Mouse (Mus musculus) CH12.LX (cell line): ENCODE measurements around the gene Trim29.

Experiments
- CHD1 ChIP-seq: IDR thresholded peaks from 2 replicates; pipeline ENCODE4 v1.6.1; 2012; ENCODE audit warnings: low read depth, low read length, improper control_type of control experiment, inconsistent platforms
- CTCF ChIP-seq, 2 experiments: IDR thresholded peaks in 1 of 2; conservative IDR thresholded peaks in 1 of 2; 2 replicates each; pipeline ENCODE4 v1.5.1; 2011 to 2012; ENCODE audit warnings: low read depth in 2 of 2, low read length in 2 of 2, improper control_type of control experiment in 1 of 2, inconsistent platforms in 1 of 2, mild to moderate bottlenecking in 1 of 2, moderate library complexity in 1 of 2
- EP300 ChIP-seq: IDR thresholded peaks from 2 replicates; pipeline ENCODE4 v1.6.1; 2011; ENCODE audit warnings: low read length, improper control_type of control experiment
- MAFK ChIP-seq: IDR thresholded peaks from 2 replicates; pipeline ENCODE4 v1.6.1; 2011; ENCODE audit warnings: low read length, improper control_type of control experiment; ENCODE audit not compliant: insufficient replicate concordance
- NELFE ChIP-seq: IDR thresholded peaks from 2 replicates; pipeline ENCODE4 v1.6.1; 2011; ENCODE audit warnings: low read depth, low read length, improper control_type of control experiment
- POLR2A ChIP-seq: IDR thresholded peaks from 2 replicates; pipeline ENCODE4 v1.6.1; 2011; ENCODE audit warnings: low read depth, mild to moderate bottlenecking, improper control_type of control experiment, low read length
- ZC3H11A ChIP-seq: IDR thresholded peaks from 2 replicates; pipeline ENCODE4 v1.6.1; 2012; ENCODE audit warnings: low read depth, mild to moderate bottlenecking, inconsistent platforms, low read length, improper control_type of control experiment
- ZKSCAN1 ChIP-seq: IDR thresholded peaks from 2 replicates; pipeline ENCODE4 v1.6.1; 2012; ENCODE audit warnings: low read depth, inconsistent platforms, low read length, improper control_type of control experiment, borderline replicate concordance

DNA sequence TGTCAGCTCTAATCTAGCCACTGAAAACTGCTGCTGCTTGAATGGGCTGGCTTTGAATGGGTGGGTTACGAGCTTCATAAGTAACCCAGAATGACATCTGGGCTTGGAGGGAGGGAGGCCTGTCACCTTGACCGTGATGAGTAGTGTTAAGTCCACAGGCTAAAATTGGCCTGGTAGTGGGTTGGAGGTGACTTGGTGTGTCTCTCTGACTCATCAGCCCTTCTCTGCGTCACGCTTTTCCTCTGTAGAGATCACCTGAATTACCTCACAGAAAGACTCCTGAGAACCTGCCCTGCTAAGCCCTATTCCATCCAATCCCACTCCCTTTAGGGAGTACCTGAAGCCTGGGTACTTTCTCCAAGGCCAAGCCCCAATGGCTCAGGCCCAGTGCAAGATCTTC is 12.0 kb downstream of the Trim29 start:
- TF ChIP-seq POLR2A = no peak
- no peak for TF ChIP-seq CTCF (conservative IDR thresholded peaks at IDR 0.05 in 1 of 2, IDR thresholded peaks at IDR 0.05 in 1 of 2; ENCODE audit: low read depth in 2 of 2, low read length in 2 of 2)
- TF ChIP-seq EP300 = no peak
- no peak for TF ChIP-seq MAFK
- no peak for TF ChIP-seq CHD1
- TF ChIP-seq ZKSCAN1 = no peak
- TF ChIP-seq ZC3H11A = no peak
- TF ChIP-seq NELFE = no peak
